Mouse (Mus musculus) megakaryocyte, embryonic 14.5 days (primary cell): ENCODE measurements around the gene Lca5.

Experiments
- FLI1 ChIP-seq: IDR thresholded peaks from 2 replicates; pipeline ENCODE4 v1.6.1; 2012; ENCODE audit warnings: low read length, inconsistent platforms, mixed read lengths
- GATA1 ChIP-seq: IDR thresholded peaks from 3 replicates; pipeline ENCODE4 v1.6.1; 2012; ENCODE audit warnings: mixed read lengths, low read length, inconsistent platforms, borderline replicate concordance

- TF ChIP-seq GATA1: no peak
- no peak for TF ChIP-seq FLI1
Measured at GRCm38 (mm10) chr9:83342491-83343370, 98.2 kb downstream of the Lca5 start.
